33 mouse cellular contexts compared by ENCODE assay signal in the genomic region with DNA sequence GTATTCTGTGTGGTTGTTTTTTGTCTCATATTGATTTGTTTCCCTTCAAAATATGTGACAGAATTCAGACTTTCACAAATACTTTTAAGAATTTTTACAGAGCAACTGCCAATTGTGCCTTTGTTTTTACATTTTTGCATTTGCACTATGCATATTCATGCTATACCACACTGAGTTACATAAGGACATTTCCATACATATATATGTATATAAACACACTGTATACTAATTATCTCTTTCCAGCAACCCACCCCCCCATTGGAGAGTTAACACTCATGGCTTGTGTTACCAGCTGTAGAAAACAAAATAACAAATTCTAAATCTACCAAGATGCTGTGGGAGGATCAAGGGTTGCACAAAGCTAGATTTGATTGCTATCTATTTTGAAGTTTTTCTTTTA.
"Had no signal": no experiment of that assay in that cellular context is flagged by ENCODE, and none has a peak within 500 bp of the region (broad histone marks: within the 10 kb centered on the region; RNA-seq: fewer than 3 reads in every experiment).

No protein-coding gene starts in this region.

- H3K36me3 ChIP-seq: heart, embryonic 13.5 days; heart, embryonic 15.5 days; hindbrain, embryonic 10.5 days; hindbrain, embryonic 12.5 days; hindbrain, embryonic 13.5 days; hindbrain, embryonic 15.5 days; intestine, embryonic 15.5 days; kidney, embryonic 15.5 days had no signal

- H3K9ac ChIP-seq: heart, embryonic 13.5 days; heart, embryonic 15.5 days; hindbrain, embryonic 12.5 days; hindbrain, embryonic 13.5 days; hindbrain, embryonic 14.5 days; hindbrain, embryonic 15.5 days; intestine, embryonic 15.5 days; kidney, embryonic 15.5 days had no signal

- H3K27ac ChIP-seq: heart, embryonic 13.5 days; heart, embryonic 15.5 days; hindbrain, embryonic 10.5 days; hindbrain, embryonic 12.5 days; hindbrain, embryonic 13.5 days; hindbrain, embryonic 14.5 days; hindbrain, embryonic 15.5 days; hindbrain, postnatal 0 days; intestine, embryonic 15.5 days; kidney, embryonic 15.5 days; kidney, postnatal 0 days; layer of hippocampus, adult 2 months; left cerebral cortex, adult 2 months had no signal

- ATAC-seq: hindbrain, embryonic 16.5 days; hindbrain, postnatal 0 days; inflammation-experienced regulatory T-cells, adult 6 months; intestine, embryonic 15.5 days; intestine, embryonic 16.5 days; intestine, postnatal 0 days had no signal

- DNase-seq: heart, postnatal 10 days; heart, postnatal 14 days; heart, postnatal 36 days; heart, postnatal 4 days; kidney, adult 11 months; kidney, adult 18-20 months; kidney, adult 2 months; kidney, adult 8-10 months; kidney, adult 9 months; kidney, postnatal 10 days; kidney, postnatal 14 days; kidney, postnatal 25 days; kidney, postnatal 36 days; kidney, postnatal 4 days; layer of hippocampus, adult 9-11 months; layer of hippocampus, postnatal 36 days had no signal

- H3K4me2 ChIP-seq: heart, embryonic 13.5 days; heart, embryonic 15.5 days; hindbrain, embryonic 12.5 days; hindbrain, embryonic 13.5 days; hindbrain, embryonic 14.5 days; hindbrain, embryonic 15.5 days; intestine, embryonic 15.5 days; kidney, embryonic 15.5 days had no signal

- H3K4me3 ChIP-seq: heart, embryonic 13.5 days; heart, embryonic 15.5 days; hindbrain, embryonic 10.5 days; hindbrain, embryonic 12.5 days; hindbrain, embryonic 13.5 days; hindbrain, embryonic 15.5 days; intestine, embryonic 15.5 days; kidney, embryonic 15.5 days; layer of hippocampus, adult 2 months; left cerebral cortex, adult 2 months had no signal

- H3K4me1 ChIP-seq: heart, embryonic 13.5 days; heart, embryonic 15.5 days; hindbrain, embryonic 10.5 days; hindbrain, embryonic 12.5 days; hindbrain, embryonic 13.5 days; hindbrain, embryonic 15.5 days; intestine, embryonic 15.5 days; kidney, embryonic 15.5 days had no signal

- H3K27me3 ChIP-seq: heart, embryonic 13.5 days; heart, embryonic 15.5 days; hindbrain, embryonic 12.5 days; hindbrain, embryonic 13.5 days; hindbrain, embryonic 15.5 days; intestine, embryonic 15.5 days; kidney, embryonic 15.5 days had no signal

- H3K9me3 ChIP-seq: heart, embryonic 13.5 days; heart, embryonic 15.5 days; hindbrain, embryonic 10.5 days; hindbrain, embryonic 12.5 days; hindbrain, embryonic 13.5 days; hindbrain, embryonic 15.5 days; intestine, embryonic 15.5 days; kidney, embryonic 15.5 days had no signal
